Mouse (Mus musculus) ovary, postnatal 10 days (tissue): ENCODE measurements around the gene Clnk.

Experiments
- DNase-seq: peaks from one replicate; pipeline ENCODE4 v3.0.0; 2022; ENCODE audit warnings: low spot score

Clnk gene

GRCm38 (mm10) chr5:38708940-38709581 lies 167.6 kb downstream of the Clnk start:
- no peak for DNase-seq

- no peak for DNase-seq
Observed at GRCm38 (mm10) chr5:38707364-38708075, 169.1 kb downstream of the Clnk start.

- DNase-seq = no peak
Observed at GRCm38 (mm10) chr5:38702941-38703340, 173.7 kb downstream of the Clnk start.

GRCm38 (mm10) chr5:38702091-38702490 lies 174.5 kb downstream of the Clnk start:
- no peak for DNase-seq

- DNase-seq = no peak
Observed at GRCm38 (mm10) chr5:38698466-38698865, 178.1 kb downstream of the Clnk start.

GRCm38 (mm10) chr5:38698046-38698445 lies 178.6 kb downstream of the Clnk start:
- DNase-seq = no peak

- no peak for DNase-seq
Observed at GRCm38 (mm10) chr5:38696616-38697375, 179.8 kb downstream of the Clnk start.

GRCm38 (mm10) chr5:38692859-38693258 lies 183.8 kb downstream of the Clnk start:
- DNase-seq = no peak

- DNase-seq = no peak
Observed at GRCm38 (mm10) chr5:38689186-38689585, 187.4 kb downstream of the Clnk start.

- DNase-seq = no peak
Observed at GRCm38 (mm10) chr5:38687694-38688093, 188.9 kb downstream of the Clnk start.

GRCm38 (mm10) chr5:38684164-38684911 lies 192.3 kb downstream of the Clnk start, which contains the start of gene Zfp518b:
Gene Zfp518b (minus strand): TSS chr5:38684826.
- peak; percentile 57 for DNase-seq

- DNase-seq = no peak
Observed at GRCm38 (mm10) chr5:38658836-38659235, 217.8 kb downstream of the Clnk start.
